Mouse (Mus musculus) right cerebral cortex, postnatal 14 days (tissue): ENCODE data around the gene CN725425.

Source experiments
- DNase-seq: peaks from one replicate; pipeline ENCODE4 v3.0.0; 2022

Gene CN725425

GRCm38 (mm10) chr15:91237294-91237693 is 38.0 kb downstream of the CN725425 start:
- no peak for DNase-seq

DNA sequence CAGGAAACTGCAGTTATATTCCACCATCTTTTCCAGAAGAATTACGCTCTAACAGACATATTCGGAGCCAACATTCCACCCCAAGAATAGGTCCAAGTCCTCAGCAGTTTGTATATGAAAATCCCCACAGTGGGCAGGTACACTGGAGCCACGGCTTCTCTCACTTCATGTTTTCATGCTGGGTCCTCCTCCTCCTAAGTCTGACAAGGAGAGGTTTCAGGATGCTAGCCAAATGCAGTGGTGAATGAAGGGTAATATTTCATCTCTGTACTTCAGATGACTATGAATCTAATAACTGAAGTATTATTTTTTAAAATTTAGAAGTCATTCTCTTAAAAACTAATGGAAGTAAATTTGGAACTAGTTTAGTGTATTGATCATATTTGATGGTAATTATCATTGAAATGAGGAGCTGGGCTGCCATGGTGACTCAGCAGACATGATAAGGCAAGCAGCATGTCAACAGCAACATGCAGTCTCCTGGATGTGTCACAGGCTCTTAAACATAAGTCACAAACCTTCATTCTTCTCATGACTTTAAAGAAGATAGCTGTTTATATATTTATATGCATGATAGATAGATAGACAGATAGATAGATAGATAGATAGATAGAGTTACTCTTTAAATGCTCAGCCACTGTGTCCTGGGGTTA is 41.5 kb downstream of the CN725425 start:
- DNase-seq: no peak

DNA sequence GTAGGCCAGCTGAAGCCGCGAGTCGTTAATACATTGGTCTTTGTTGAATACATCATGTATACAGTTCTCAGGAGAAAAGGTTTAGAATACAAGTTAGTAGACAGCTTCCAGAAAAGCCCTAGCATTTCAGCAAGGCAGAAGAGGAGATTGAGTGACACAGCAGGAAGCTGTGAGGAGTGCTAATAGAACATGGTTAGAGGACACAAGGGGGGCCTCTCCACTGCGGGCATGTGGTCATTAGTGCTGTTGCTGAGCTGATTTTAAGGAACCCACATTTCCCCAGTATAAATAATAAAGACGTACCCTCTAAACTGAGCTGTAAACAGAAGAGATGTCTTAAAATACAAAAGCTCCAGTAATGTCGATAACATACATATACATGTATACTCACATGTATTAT is 51.5 kb downstream of the CN725425 start:
- DNase-seq: no peak

GRCm38 (mm10) chr15:91251544-91252408 is 52.5 kb downstream of the CN725425 start:
- no peak for DNase-seq

GRCm38 (mm10) chr15:91252956-91253355 is 53.7 kb downstream of the CN725425 start:
- no peak for DNase-seq

GRCm38 (mm10) chr15:91255308-91255707 is 56.0 kb downstream of the CN725425 start:
- no peak for DNase-seq

DNA sequence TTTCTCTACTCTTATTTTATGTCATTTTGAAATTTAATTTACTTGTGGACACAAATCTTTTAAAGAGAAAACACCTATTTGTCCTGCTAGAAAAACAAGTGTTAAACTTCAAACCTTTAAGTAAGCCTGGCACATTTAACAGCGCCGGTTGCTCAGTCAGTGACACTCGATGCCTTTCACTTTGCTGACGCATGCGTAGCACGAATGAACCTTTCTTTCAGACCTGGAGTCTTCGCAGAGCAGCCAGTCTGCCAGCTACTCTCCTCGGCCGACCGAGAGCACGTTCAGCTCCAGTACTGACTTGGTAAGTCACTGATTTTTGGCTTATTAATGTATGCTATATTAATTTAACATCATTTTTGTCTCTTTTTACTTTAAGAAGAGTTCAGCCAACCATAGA is 57.8 kb downstream of the CN725425 start:
- DNase-seq: no peak

DNA sequence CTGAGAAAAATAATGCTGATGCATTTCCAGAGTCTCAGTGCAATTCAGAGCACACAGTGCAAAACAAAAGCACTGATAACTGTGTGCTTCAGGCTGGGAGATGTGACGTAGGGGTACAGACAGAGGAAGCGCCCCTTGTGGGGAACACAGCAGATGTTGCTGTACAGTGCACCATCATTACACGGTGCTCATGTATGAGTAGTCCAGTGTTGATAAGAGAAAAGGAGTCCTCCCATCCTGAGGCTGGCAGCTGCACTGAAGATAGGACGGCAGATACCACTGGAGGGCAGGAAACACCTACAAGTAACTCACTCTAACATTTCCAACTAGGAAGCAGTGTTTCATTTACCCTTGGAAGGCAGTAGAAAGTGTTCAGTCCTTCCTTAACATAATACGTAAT is 61.3 kb downstream of the CN725425 start:
- no peak for DNase-seq

DNA sequence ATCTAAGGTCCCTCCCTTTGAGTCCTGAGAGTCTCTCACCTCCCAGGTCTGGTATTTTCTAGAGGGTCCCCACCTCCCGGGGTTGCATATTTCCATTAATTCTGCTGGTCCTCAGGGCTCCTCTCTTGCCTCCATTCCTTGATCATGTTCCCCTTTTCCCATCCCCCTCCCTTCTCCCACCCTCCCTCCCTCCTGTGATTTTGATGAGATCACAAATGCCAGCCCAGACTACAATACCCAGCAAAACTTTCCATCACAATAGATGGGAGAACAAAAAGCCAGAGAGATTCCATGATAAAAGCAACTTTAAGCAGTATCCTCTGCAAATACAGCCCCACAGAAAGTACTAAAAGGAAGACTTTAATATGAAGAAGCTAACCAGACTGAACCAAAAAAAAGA is 64.6 kb downstream of the CN725425 start:
- no peak for DNase-seq

- no peak for DNase-seq
Observed at GRCm38 (mm10) chr15:91268532-91268931, 69.2 kb downstream of the CN725425 start.

GRCm38 (mm10) chr15:91275961-91276360 is 76.7 kb downstream of the CN725425 start:
- no peak for DNase-seq

DNA sequence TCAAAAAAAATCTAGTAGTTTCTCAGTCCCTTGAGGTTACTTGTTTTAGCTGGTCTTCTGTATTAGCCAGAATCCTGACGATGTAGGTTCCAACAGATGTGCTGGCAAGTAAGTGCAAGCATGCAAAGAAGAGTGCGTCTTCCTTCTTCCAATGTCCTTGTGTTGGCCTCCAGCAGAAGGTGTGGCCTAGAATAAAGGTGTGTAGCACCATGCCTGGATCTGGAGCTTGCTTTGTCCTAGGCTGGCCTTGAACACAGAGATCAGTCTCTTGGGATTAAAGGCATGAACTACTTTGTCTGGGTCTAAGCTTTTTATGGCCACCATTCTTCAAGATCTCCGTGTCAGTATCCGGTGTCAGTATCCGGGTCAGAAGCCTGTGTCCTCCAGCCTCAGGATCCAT is 80.3 kb downstream of the CN725425 start:
- no peak for DNase-seq

DNA sequence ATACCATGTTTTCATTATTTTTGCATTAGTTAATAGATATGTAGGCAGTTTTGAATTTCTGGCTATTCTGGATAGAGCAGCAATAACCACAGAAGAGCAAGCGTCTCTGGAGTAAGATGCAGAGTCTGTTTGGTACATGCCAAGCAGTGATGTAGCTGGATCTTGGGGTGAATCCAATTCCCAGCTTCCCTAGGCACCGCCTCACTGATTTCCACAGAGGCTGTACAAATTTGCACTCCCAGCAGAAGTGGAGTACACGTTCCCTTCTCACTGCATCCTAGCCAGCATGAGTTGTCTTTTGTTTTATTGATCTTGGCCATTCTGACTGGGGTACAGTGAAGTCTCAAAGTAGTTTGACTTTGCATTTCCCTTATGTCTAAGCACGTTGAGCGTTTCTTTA is 82.2 kb downstream of the CN725425 start:
- no peak for DNase-seq

GRCm38 (mm10) chr15:91282822-91283221 is 83.5 kb downstream of the CN725425 start:
- no peak for DNase-seq

DNA sequence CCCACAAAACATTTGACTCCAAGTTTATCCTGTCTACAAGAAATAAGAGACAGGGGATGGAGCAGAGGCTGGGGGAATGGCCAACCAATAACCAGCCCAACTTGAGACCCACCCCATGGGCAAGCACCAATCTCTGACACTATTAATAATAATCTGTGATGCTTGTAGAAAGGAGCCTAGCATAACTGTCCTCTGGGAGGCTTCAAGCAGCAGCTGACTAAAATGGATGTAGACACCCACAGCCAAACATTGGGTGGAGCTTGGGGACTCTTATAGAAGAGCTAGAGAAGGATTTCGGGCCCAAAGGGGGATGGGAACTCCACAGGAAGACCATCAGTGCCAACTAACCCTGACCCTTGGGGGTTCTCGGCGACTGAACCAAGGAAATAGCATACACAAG is 84.1 kb downstream of the CN725425 start:
- no peak for DNase-seq

DNA sequence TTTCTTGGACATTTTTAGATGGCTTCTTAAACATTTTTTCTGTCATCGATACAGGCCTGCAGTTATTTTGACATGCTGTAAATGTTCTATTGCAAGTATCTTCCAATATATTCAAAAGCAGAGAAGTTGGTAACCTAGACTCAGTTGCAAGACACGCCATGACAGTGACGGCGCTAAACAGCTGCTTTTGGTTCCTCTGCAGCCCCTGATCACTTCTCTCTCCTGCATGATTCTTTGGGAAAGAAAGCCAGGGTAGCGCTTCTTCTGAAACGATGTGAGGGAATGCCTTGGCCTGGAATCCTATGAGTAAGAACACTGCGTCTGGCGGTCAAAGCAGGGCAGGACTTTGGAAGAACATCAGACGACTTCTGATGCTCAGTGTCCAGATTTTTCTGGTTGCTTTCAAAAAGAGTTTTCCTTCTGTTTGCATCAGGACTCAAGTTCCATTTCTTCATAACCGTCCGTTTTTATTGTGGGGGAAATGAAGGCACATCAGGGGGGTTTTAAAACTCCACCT is 100.1 kb downstream of the CN725425 start:
- DNase-seq: no peak

GRCm38 (mm10) chr15:91301366-91301765 is 102.1 kb downstream of the CN725425 start:
- peak; percentile 92 for DNase-seq

DNA sequence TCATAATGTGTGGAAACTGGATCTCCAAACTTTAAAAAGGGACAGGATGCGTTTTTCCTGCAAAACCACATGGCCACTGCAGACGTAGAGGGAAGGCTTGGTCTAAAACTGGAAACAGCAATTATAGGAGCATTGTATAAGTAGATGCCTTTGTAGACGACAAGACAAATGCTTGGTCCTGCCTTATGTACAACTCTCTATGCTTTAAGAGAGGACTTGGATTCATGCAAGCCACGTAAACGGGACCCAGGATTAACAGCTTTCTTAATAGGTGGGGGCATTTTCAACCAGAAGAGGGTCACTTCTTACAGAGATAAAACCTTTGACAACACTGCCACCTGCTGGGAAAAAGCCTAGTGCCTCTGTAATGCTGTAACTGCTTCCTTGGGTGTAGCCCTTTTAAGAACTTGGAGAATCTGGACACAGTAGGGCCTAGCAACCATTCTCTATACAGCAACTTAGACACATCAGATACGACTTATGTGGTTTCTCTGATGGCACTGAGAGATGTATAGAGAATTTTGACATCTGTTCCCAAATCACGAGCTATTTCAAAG is 105.1 kb downstream of the CN725425 start:
- DNase-seq: peak; percentile 53
